Mouse (Mus musculus) kidney, adult 2 months (tissue): ENCODE measurements at regions not wholly inside any gene's neighbourhood (a gene's known extent, or its start where the extent isn't known, plus 50 kb on each side); places are given as distances from the start of the nearest gene placed in this dataset.

Source experiments
- CTCF ChIP-seq: fragments of 200-500 bp; conservative IDR thresholded peaks from 2 replicates; pipeline ENCODE4 v1.5.1; 2011; ENCODE audit warnings: low read depth, mild to moderate bottlenecking, control low read depth, low read length, moderate library complexity, mixed read lengths; ENCODE audit not compliant: insufficient read depth, insufficient read length
- POLR2A ChIP-seq: fragments of 200-500 bp; IDR thresholded peaks from one replicate; pipeline ENCODE4 v1.6.1; 2011; ENCODE audit warnings: low read depth, low read length, control low read depth

- TF ChIP-seq CTCF (no peak), POLR2A (no peak)
These were observed 109.9 kb downstream of the Rsl24d1 start for GRCm38 (mm10) chr9:73223111-73223510.
